In the genomic region with DNA sequence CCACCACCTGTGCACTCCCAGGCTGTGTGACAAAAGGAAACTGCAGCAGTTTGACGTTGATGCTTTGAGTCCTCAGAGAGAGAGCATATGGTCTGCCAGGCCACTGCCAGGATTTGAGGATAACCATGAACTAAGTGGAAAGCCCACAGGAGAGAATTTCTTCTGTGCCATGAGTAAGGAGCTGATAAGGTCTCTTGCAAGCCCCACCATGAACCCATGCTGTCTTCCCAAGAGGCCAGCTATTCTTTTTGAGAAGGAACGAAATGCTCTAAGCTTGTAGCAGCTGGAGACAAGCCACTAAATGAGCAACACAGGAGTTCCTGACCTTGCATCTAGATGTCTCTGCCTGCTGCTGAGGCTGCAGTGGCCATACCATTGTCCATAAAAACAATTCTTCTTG, we compare ENCODE assay signal across 15 mouse cellular contexts.
"Had no signal": no experiment of that assay in that cellular context is flagged by ENCODE, and none has a peak within 500 bp of the region (broad histone marks: within the 10 kb centered on the region; RNA-seq: fewer than 3 reads in every experiment).

No protein-coding gene starts in this region.

- H3K27ac ChIP-seq: limb, embryonic 12.5 days; liver, embryonic 13.5 days; midbrain, embryonic 10.5 days; midbrain, embryonic 15.5 days; neural tube, embryonic 13.5 days had no signal

- DNase-seq: kidney, adult 2 months; kidney, postnatal 10 days; liver; liver, embryonic 13.5 days; liver, postnatal 0 days; lung, postnatal 36 days; retina, postnatal 1 day; right cerebral cortex, postnatal 4 days; spleen, adult 18-20 months; thymus, adult 18-20 months; thymus, postnatal 14 days had no signal

- H3K4me2 ChIP-seq: limb, embryonic 12.5 days; liver, embryonic 13.5 days; midbrain, embryonic 15.5 days; neural tube, embryonic 13.5 days had no signal

- ATAC-seq: liver, postnatal 0 days; midbrain, embryonic 15.5 days had no signal

- H3K4me3 ChIP-seq: limb, embryonic 12.5 days; liver, embryonic 13.5 days; midbrain, embryonic 10.5 days; midbrain, embryonic 15.5 days; neural tube, embryonic 13.5 days had no signal

- H3K36me3 ChIP-seq: limb, embryonic 12.5 days; liver, embryonic 13.5 days; midbrain, embryonic 10.5 days; midbrain, embryonic 15.5 days; neural tube, embryonic 13.5 days had no signal

- H3K9ac ChIP-seq: limb, embryonic 12.5 days; liver, embryonic 13.5 days; liver, postnatal 0 days; midbrain, embryonic 15.5 days; neural tube, embryonic 13.5 days had no signal

- H3K9me3 ChIP-seq: limb, embryonic 12.5 days; liver, embryonic 13.5 days; midbrain, embryonic 10.5 days; midbrain, embryonic 15.5 days; neural tube, embryonic 13.5 days had no signal

- H3K27me3 ChIP-seq: limb, embryonic 12.5 days; liver, embryonic 13.5 days; midbrain, embryonic 15.5 days; neural tube, embryonic 13.5 days had no signal
